Mouse (Mus musculus): ENCODE results near the gene Fnbp1.

DNA sequence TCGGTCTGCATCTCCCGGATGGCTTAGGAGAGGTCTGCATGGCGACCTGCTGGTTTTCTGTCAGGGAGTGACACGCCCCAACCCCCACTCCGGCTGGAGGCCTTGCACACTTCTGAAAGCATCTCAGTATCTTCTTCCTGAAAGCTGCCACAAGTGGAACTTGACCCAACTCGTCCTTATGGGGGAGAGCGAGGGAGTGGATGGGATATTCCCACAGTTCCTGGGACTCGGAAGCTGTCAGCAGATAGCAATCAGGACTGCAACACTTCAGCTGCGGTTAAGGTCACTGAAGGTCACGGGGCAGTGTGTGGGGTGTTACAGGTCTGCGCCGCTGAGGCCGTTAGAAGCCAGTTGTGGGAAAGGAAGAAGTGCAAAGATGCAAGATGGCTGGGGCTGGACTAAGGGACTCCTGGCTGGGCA lies 6.3 kb downstream of the Fnbp1 start:
- TF ChIP-seq POLR2A (IDR thresholded peaks at IDR 0.05; ENCODE audit: borderline replicate concordance, insufficient read depth, low read length), result no peak
- TF ChIP-seq CTCF (IDR thresholded peaks at IDR 0.05; ENCODE audit: borderline replicate concordance, insufficient read depth, low read depth, low read length), result no peak

All from cerebellum, adult 2 months (tissue).